Mouse (Mus musculus) neural tube, embryonic 15.5 days (tissue): ENCODE measurements at regions not wholly inside any gene's neighbourhood (a gene's known extent, or its start where the extent isn't known, plus 50 kb on each side); places are given as distances from the start of the nearest gene placed in this dataset.

Experiments
- ATAC-seq: fragments of 200-750 bp; cut with Nextera tagmentation; 2 replicates; pipeline ENCODE4 v1.8.0; 2017; ENCODE audit warnings: mild to moderate bottlenecking, moderate TSS enrichment, moderate library complexity; ENCODE audit not compliant: low FRiP score
- H3K27ac ChIP-seq: fragments of 300-500 bp; sonication (generic); replicated peaks from 2 replicates; pipeline ENCODE4 v1.5.1; 2015; ENCODE audit warnings: mild to moderate bottlenecking, inconsistent platforms
- H3K27me3 ChIP-seq: fragments of 300-500 bp; sonication (generic); replicated peaks from 2 replicates; pipeline ENCODE4 v1.6.1; 2015; ENCODE audit warnings: inconsistent platforms
- H3K36me3 ChIP-seq: fragments of 300-500 bp; sonication (generic); 2 replicates; pipeline ENCODE4 v1.6.1; 2015; ENCODE audit warnings: inconsistent platforms
- H3K4me1 ChIP-seq: fragments of 300-500 bp; sonication (generic); 2 replicates; pipeline ENCODE4 v1.6.1; 2015; ENCODE audit warnings: inconsistent platforms
- H3K4me2 ChIP-seq: fragments of 300-500 bp; sonication (generic); 2 replicates; pipeline ENCODE4 v1.6.1; 2015; ENCODE audit warnings: inconsistent platforms, mild to moderate bottlenecking, moderate library complexity
- H3K4me3 ChIP-seq: fragments of 300-500 bp; sonication (generic); replicated peaks from 2 replicates; pipeline ENCODE4 v1.5.1; 2015; ENCODE audit warnings: mild to moderate bottlenecking, inconsistent platforms
- H3K9ac ChIP-seq: fragments of 300-500 bp; sonication (generic); replicated peaks from 2 replicates; pipeline ENCODE4 v1.6.1; 2015; ENCODE audit warnings: mild to moderate bottlenecking, inconsistent platforms
- H3K9me3 ChIP-seq: fragments of 300-500 bp; sonication (generic); replicated peaks from 2 replicates; pipeline ENCODE4 v1.6.1; 2016; ENCODE audit warnings: inconsistent platforms
- WGBS: fragments of 180-500 bp; shearing (Covaris S2); methylation state at CpG from one replicate; pipeline ENCODE4 v1.1.7; 2015; ENCODE audit warnings: mixed read lengths; 5-methylcytosine and 5-hydroxymethylcytosine counted together

DNA sequence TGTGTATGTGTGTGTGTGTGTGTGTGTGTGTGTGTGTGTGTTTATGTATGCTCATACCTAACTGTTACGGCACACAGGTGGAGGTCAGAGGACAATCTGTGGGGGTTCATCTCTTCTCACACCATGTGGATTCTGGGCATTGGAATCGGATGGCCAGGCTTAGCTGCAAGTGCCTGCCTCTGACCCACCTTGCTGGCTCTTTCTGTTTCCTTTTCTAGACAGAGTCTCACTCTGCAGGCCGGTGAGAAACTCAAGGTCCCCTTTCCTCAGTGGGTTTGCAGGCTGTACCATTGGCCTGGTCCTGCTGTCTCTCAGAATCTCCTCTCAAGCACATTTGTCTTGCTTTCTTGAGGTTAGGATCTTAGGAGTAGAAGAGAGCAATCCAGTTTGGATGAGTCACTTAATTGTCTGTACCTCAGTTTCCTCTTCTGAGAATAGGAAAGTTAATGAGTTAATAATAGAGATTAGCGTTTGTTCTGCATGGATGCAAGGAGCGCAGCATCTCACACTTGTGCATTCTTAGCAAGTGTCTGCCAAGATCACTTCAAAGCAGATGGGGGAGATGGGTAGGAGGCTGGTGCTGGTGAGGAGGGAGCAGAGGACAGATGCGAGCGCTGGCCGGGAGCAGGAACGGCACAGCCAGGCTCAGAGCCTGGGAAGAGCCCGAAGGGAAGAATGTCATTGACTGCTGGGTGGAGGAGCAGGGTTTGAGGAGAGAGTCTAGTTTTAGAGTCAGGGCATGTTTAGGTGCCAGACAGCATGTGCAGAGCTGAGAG, 155.2 kb downstream of the Chst1 start:
- H3K4me1 ChIP-seq, result no peaks in the 10 kb centered on the region
- 72% methylated on average over 10 of the region's 10 CpGs for WGBS
- H3K9ac ChIP-seq, result no peak overlapping the region

GRCm38 (mm10) chr2:92756491-92756890, 157.0 kb downstream of the Chst1 start:
- no peaks in the 10 kb centered on the region for H3K9me3 ChIP-seq
- no peaks in the 10 kb centered on the region for H3K4me1 ChIP-seq
- no peaks in the 10 kb centered on the region for H3K36me3 ChIP-seq
- H3K4me2 ChIP-seq, result no peak overlapping the region
- H3K27ac ChIP-seq, result no peak overlapping the region
- ATAC-seq, result no peak
- no peak overlapping the region for H3K9ac ChIP-seq
- H3K4me3 ChIP-seq, result no peak overlapping the region
- 100% methylated on average over 1 of the region's 1 CpGs for WGBS
- H3K27me3 ChIP-seq, result no peaks in the 10 kb centered on the region

More for the DNA sequence above, 155.2 kb downstream of the Chst1 start:
- no peak overlapping the region for H3K4me3 ChIP-seq
- ATAC-seq, result no peak
- no peaks in the 10 kb centered on the region for H3K9me3 ChIP-seq
- no peaks in the 10 kb centered on the region for H3K36me3 ChIP-seq
- H3K27ac ChIP-seq, result no peak overlapping the region
- no peaks in the 10 kb centered on the region for H3K27me3 ChIP-seq
- no peak overlapping the region for H3K4me2 ChIP-seq

DNA sequence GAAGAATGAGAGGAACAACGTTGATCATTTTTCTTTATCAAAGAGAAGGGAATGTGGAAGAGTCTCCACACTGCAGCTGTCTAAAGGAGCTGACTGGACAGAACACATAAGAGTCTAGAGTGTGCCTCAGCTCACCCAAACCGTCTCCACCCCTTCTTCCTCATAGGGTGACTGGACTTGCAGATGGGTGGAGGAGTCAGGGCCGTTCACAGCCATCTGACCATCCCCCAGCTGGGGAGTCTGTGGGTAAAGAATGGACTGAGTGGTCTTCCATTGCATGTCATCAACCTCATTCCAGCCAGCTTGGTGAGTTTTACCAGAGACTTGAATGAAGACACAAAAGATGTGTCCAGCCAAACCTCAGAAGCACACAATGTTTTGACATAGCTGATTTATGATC, 156.1 kb upstream of the Syt13 start:
- Histone ChIP-seq H3K4me2 (no peak overlapping the region), H3K9me3 (no peaks in the 10 kb centered on the region), H3K36me3 (no peaks in the 10 kb centered on the region), H3K4me1 (no peaks in the 10 kb centered on the region), H3K9ac (no peak overlapping the region), H3K4me3 (no peak overlapping the region), H3K27me3 (no peaks in the 10 kb centered on the region), H3K27ac (no peak overlapping the region)
- 63% methylated on average over 3 of the region's 3 CpGs for WGBS
- ATAC-seq, result no peak

DNA sequence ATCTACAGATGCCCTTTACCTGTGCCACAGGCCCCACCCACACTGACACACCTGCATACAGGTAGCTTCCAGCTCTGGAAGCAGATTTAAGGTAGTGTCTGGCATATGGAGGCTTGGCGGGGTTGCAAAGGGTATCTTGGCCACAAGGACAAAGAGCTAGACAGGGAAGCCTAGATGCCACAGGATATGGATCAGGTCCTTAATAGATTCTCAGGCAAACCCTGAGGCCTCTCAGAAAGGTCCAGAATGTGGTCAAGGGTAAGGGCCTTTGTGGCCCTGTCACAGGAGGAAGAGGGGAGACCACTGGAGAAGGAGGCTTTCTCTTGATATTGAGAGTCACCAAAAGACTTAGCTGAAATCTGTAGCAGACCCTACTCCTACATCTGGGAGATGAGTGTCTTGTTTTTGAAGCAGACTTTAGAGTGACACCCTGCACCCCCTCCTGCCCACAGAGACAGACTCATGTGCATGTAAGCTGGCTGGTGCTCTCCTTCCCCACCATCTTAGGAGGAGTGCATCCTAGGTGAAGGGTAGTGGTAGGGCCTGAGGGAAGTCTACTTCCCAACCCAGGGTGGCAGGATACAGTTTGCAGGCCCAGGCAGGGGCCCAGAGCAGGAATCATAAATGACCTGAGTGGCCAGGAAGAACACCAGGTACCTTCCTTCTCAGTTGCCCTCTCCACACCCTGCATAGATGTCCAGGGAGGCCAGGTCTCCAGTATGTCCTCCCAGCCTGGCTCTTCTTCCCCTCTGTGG, 150.8 kb upstream of the Syt13 start:
- no peak overlapping the region for H3K27ac ChIP-seq
- no peaks in the 10 kb centered on the region for H3K9me3 ChIP-seq
- H3K9ac ChIP-seq, result no peak overlapping the region
- H3K4me3 ChIP-seq, result no peak overlapping the region
- 96% methylated on average over 1 of the region's 1 CpGs for WGBS
- no peaks in the 10 kb centered on the region for H3K27me3 ChIP-seq
- ATAC-seq, result no peak
- H3K36me3 ChIP-seq, result no peaks in the 10 kb centered on the region
- peaks cover 5% of the 10 kb centered on the region for H3K4me1 ChIP-seq
- H3K4me2 ChIP-seq, result no peak overlapping the region

DNA sequence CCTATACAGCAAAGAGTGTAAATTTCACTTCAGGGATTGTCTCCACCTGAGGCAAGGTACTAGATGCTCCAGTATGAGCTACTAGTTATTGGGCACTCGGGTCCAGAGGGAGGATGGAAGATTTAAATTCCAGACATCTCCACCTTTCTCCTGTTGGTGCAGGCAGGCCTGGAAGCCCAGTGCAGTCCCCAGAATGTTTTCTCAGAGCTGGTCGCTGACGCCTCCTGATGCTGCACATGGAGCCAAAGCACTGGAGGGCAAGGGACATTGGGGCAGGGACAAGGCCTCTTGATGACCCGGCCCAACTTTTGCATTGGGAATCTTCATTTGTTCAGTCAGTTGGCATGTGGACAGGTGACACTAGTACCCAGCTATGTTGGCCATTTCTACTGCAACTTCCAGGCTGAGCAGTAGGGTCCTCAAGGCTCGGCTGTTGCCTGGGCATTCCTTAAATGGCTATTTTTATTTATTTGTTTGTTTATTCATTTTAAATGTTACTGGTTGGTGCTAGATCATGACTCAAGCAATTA, 147.4 kb upstream of the Syt13 start:
- ATAC-seq, result no peak
- H3K4me3 ChIP-seq, result no peak overlapping the region
- no peak overlapping the region for H3K4me2 ChIP-seq
- no peaks in the 10 kb centered on the region for H3K9me3 ChIP-seq
- 91% methylated on average over 5 of the region's 5 CpGs for WGBS
- peaks cover 5% of the 10 kb centered on the region for H3K4me1 ChIP-seq
- no peaks in the 10 kb centered on the region for H3K27me3 ChIP-seq
- H3K27ac ChIP-seq, result no peak overlapping the region
- H3K36me3 ChIP-seq, result no peaks in the 10 kb centered on the region
- H3K9ac ChIP-seq, result no peak overlapping the region

DNA sequence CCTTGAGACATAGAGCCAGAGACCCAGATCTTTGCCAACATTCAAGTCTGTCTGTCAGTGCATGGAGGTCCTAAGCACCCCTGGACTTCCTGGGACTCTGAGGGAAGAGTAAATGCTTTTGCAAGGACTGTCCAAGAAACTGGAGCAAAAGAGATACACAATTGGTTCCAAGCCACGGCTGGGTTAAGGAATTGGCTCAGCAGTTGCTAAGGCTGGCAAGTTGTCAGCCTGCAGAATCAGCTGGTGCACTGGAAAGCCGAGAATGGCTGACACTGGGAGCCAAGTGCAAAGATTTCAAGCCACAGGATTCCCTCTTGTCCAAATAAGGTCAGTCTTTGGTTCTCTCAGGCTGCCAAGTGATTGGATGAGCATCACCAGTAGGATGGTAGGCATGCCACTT, 146.8 kb upstream of the Syt13 start:
- Histone ChIP-seq H3K27ac (no peak overlapping the region), H3K36me3 (no peaks in the 10 kb centered on the region), H3K9me3 (no peaks in the 10 kb centered on the region), H3K27me3 (no peaks in the 10 kb centered on the region), H3K4me2 (no peak overlapping the region), H3K4me3 (no peak overlapping the region), H3K9ac (no peak overlapping the region), H3K4me1 (peaks cover 5% of the 10 kb centered on the region)
- ATAC-seq, result no peak
- WGBS, result 52% methylated on average over 2 of the region's 2 CpGs

DNA sequence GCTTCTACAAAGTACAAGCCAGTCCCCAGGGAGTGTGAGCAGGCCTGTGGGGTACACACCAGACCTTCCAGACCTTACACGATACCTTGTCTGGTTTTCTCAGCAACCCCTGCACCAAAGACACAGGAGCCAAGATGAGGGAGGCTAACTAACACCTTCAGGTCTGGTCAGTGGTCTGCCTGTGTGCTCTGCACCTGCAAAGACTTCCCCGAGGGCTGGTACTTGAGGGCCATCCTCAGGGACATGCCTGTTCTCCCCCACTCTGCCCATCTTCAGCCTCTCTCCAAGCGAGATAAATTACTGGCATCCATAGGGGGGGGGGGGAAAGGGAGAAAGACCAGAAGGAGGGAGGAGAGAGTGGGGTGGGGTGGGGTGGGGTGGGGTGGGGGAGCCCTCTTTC, 145.8 kb upstream of the Syt13 start:
- Histone ChIP-seq H3K9me3 (no peaks in the 10 kb centered on the region), H3K27ac (no peak overlapping the region), H3K27me3 (no peaks in the 10 kb centered on the region), H3K36me3 (no peaks in the 10 kb centered on the region), H3K4me1 (peaks cover 5% of the 10 kb centered on the region), H3K4me3 (no peak overlapping the region), H3K9ac (no peak overlapping the region), H3K4me2 (no peak overlapping the region)
- 62% methylated on average over 3 of the region's 3 CpGs for whole genome bisulfite sequencing
- no peak for ATAC-seq

GRCm38 (mm10) chr2:92770098-92770497, 144.8 kb upstream of the Syt13 start:
- H3K4me2 ChIP-seq, result no peak overlapping the region
- H3K27me3 ChIP-seq, result no peaks in the 10 kb centered on the region
- no peaks in the 10 kb centered on the region for H3K9me3 ChIP-seq
- 92% methylated on average over 5 of the region's 5 CpGs for WGBS
- no peak overlapping the region for H3K27ac ChIP-seq
- no peaks in the 10 kb centered on the region for H3K36me3 ChIP-seq
- H3K4me1 ChIP-seq, result peaks cover 5% of the 10 kb centered on the region
- no peak overlapping the region for H3K9ac ChIP-seq
- ATAC-seq, result no peak
- H3K4me3 ChIP-seq, result no peak overlapping the region

DNA sequence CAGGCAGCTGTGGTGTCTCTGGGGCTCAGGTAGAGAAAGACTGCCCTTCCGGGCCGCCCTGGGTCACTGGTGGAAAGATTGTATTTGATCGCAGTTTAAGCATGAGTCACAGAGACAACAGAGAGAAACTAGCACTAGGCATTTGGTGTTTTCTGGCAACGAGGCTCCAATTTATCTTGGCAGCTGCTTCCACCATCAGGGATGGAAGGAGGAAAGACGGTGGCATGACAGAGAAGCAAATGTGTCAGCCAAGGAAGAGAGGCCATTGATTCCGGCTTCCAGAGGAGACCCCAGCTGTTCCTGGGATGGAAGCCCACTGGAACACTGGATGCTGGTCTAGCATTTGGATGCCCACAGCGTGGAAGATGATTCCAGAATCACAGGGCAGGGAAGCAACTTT, 142.3 kb upstream of the Syt13 start:
- no peak overlapping the region for H3K9ac ChIP-seq
- H3K27me3 ChIP-seq, result no peaks in the 10 kb centered on the region
- H3K27ac ChIP-seq, result no peak overlapping the region
- ATAC-seq, result no peak
- H3K4me1 ChIP-seq, result no peaks in the 10 kb centered on the region; the same call in 1 of the 2 replicates
- no peak overlapping the region for H3K4me3 ChIP-seq
- 73% methylated on average over 7 of the region's 7 CpGs for WGBS
- H3K9me3 ChIP-seq, result no peaks in the 10 kb centered on the region
- H3K4me2 ChIP-seq, result no peak overlapping the region
- H3K36me3 ChIP-seq, result no peaks in the 10 kb centered on the region

- no peak overlapping the region for H3K4me3 ChIP-seq
- H3K4me2 ChIP-seq, result no peak overlapping the region
- H3K27me3 ChIP-seq, result no peaks in the 10 kb centered on the region
- ATAC-seq, result no peak
- WGBS, result 91% methylated on average over 2 of the region's 2 CpGs
- no peaks in the 10 kb centered on the region for H3K4me1 ChIP-seq
- no peaks in the 10 kb centered on the region for H3K36me3 ChIP-seq
- H3K9me3 ChIP-seq, result no peaks in the 10 kb centered on the region
- no peak overlapping the region for H3K9ac ChIP-seq
- H3K27ac ChIP-seq, result no peak overlapping the region
Measured at GRCm38 (mm10) chr2:92776497-92776896, 138.4 kb upstream of the Syt13 start.

DNA sequence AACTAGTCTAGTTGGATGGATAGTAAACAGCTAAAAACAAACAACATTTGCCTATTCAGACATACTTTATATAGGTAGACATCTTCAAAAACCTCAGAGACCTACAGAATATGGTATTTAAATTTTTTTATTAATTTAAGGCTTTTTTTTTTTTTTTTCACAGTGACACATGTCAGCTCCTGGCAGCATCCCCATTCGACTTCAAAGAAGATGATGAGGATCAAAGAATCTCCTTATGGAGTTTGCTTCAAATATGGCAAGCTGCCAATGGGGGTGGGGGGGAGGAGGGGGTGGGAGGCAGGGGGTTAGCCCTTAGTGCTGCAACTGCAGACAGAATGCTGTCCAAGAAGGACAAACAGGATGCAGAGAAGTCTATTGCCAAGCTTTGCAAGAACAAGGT, 135.8 kb upstream of the Syt13 start:
- Histone ChIP-seq H3K4me2 (no peak overlapping the region), H3K27me3 (no peaks in the 10 kb centered on the region), H3K36me3 (no peaks in the 10 kb centered on the region), H3K4me3 (no peak overlapping the region), H3K4me1 (no peaks in the 10 kb centered on the region), H3K9ac (no peak overlapping the region), H3K9me3 (no peaks in the 10 kb centered on the region), H3K27ac (no peak overlapping the region)
- WGBS, result 52% methylated on average over 1 of the region's 1 CpGs
- no peak for ATAC-seq

DNA sequence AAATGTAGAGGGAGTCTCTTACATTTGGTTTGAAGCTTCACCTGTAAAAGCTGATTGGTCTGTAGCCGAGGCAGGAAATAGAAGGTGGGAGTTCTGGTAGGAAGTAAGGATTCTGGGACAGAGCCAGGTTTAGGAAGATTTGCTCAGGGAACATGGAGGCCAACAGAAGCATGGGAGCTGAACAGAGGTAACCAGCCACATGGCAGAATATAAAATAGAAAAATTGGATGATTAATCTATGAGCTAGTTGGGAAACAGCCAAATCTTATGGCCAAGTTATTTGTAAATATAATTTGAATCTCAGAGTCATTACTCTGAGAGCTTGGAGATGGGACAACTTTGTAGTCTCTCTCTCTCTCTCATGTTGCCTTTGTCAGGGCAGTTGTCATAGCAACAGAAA, 134.9 kb upstream of the Syt13 start:
- Histone ChIP-seq H3K4me1 (no peaks in the 10 kb centered on the region), H3K9me3 (no peaks in the 10 kb centered on the region), H3K4me2 (no peak overlapping the region), H3K9ac (no peak overlapping the region), H3K36me3 (no peaks in the 10 kb centered on the region), H3K27ac (no peak overlapping the region), H3K27me3 (no peaks in the 10 kb centered on the region), H3K4me3 (no peak overlapping the region)
- WGBS, result 93% methylated on average over 1 of the region's 1 CpGs
- ATAC-seq, result no peak
